8 mouse cellular contexts compared by ENCODE assay signal in the genomic region with DNA sequence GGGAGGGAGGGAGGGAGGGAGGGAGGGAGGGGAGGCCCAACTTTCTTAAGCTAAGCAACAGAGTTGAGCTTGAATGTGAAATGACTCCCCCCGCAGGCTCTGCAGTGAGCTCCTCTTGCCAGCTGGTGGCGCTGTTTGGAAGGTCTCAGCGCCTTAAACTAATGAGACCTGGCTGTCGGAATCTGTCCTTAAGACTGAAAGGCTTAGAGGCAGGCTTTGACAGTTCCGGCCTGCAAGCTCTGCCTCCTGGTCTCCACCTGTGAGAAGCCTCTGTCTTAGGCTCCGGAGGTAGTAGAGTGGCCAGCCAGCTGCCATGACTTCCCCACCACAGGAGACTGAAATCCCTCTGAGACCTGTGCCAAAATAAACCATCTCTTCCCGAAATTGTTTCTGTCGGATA. TPM values are rescaled to one million over a fixed set of nuclear protein-coding genes. Genes with fewer than 3 reads are reported as not detected.
DNase-seq lines count a peak whose midpoint lies in the region; ATAC-seq lines count a peak whose summit lies in the region.

No protein-coding gene starts in this region.

- intact Hi-C loops in gastrocnemius, postnatal 14 days (cut with DNase I; ENCODE audit: low total_unique reads) = loop anchor here (5.0 to 10.0 kb wide), 2 partner anchors 158 to 511 kb away; no protein-coding TSS in a partner anchor

- no peak overlapping the region for H3K9ac ChIP-seq in kidney, embryonic 14.5 days (ENCODE audit: low read depth, low read length)
- no peak overlapping the region for H3K9ac ChIP-seq in liver, embryonic 11.5 days (ENCODE audit: low read depth, low read length)

- ATAC-seq in kidney, embryonic 14.5 days (ENCODE audit: low FRiP score, low TSS enrichment) = peak; percentile 65; the same call in 1 of the 2 replicates
- no peak for ATAC-seq in liver, embryonic 11.5 days (replicated peaks; ENCODE audit: low FRiP score)
- ATAC-seq in megakaryocyte, adult 5-6 weeks (ENCODE audit: poor library complexity, severe bottlenecking) = no peak

- no peaks in the 10 kb centered on the region for H3K36me3 ChIP-seq in kidney, embryonic 14.5 days (ENCODE audit: control insufficient read depth, insufficient read depth, low read length)
- no peaks in the 10 kb centered on the region for H3K36me3 ChIP-seq in liver, embryonic 11.5 days (ENCODE audit: control insufficient read depth, insufficient read depth, low read length)

- 0 out of 2 replicates have a peak, but pooled peaks cover 3% of the 10 kb centered on the region for H3K4me1 ChIP-seq in kidney, embryonic 14.5 days (ENCODE audit: control insufficient read depth, insufficient read depth, low read length)
- H3K4me1 ChIP-seq in liver, embryonic 11.5 days (replicated peaks; ENCODE audit: control insufficient read depth, insufficient read depth, low read length) = peaks cover 13% of the 10 kb centered on the region

- H3K4me2 ChIP-seq in kidney, embryonic 14.5 days (replicated peaks; ENCODE audit: low read depth, low read length) = no peak overlapping the region
- H3K4me2 ChIP-seq in liver, embryonic 11.5 days = no peak overlapping the region

- H3K27me3 ChIP-seq in kidney, embryonic 14.5 days (ENCODE audit: control insufficient read depth, insufficient read depth, low read length) = no peaks in the 10 kb centered on the region
- no peaks in the 10 kb centered on the region for H3K27me3 ChIP-seq in liver, embryonic 11.5 days (replicated peaks; ENCODE audit: control insufficient read depth, insufficient read depth, low read length)

- no peaks in the 10 kb centered on the region for H3K9me3 ChIP-seq in kidney, embryonic 14.5 days (ENCODE audit: control insufficient read depth, low read length)
- H3K9me3 ChIP-seq in liver, embryonic 11.5 days (ENCODE audit: control insufficient read depth, low read length) = no peaks in the 10 kb centered on the region

- H3K27ac ChIP-seq in kidney, embryonic 14.5 days (ENCODE audit: low read depth, low read length) = no peak overlapping the region
- H3K27ac ChIP-seq in liver, embryonic 11.5 days (ENCODE audit: low read depth, low read length) = no peak overlapping the region

- 14% methylated on average over 8 of the region's 8 CpGs for WGBS in kidney, embryonic 14.5 days
- WGBS in liver, embryonic 11.5 days = 24% methylated on average over 8 of the region's 8 CpGs

- no peak overlapping the region for H3K4me3 ChIP-seq in kidney, embryonic 14.5 days (ENCODE audit: low read length)
- H3K4me3 ChIP-seq in liver, embryonic 11.5 days (ENCODE audit: low read depth, low read length) = no peak overlapping the region

- DNase-seq in B cell, adult 2 months = peak; percentile 71
- peak; percentile 84 for DNase-seq in R1 (ENCODE audit: low read depth, low spot score)
- DNase-seq in cerebellum, postnatal 36 days = peak; percentile 78 to 79
- peak; percentile 78 for DNase-seq in gastrocnemius, postnatal 14 days
- DNase-seq in liver, embryonic 11.5 days (ENCODE audit: low spot score) = peak; percentile 73
- DNase-seq in retina, embryonic 14.5 days (ENCODE audit: low spot score) = peak; percentile 80

RNA-seq across cellular contexts. Expression of a gene that starts 16.4 kb away (rescaled TPM):
- total RNA-seq in gastrocnemius, postnatal 14 days (2021) = under 1 TPM in 1 of 2 experiments, not detected in 1; 0.18 TPM
- polyA plus RNA-seq in kidney, embryonic 14.5 days (2014; fragmentation: Nextera tagmentation; extraction: Ambion mirVana) = not detected in 2 replicates
- polyA plus RNA-seq in liver, embryonic 11.5 days (2014; fragmentation: Nextera tagmentation; extraction: Ambion mirVana) = not detected in 2 replicates
- total RNA-seq in megakaryocyte, adult 5-6 weeks (2015) = 3.1 and 3.2 TPM in 2 replicates
- 6.6 and 7.3 TPM in 2 replicates for total RNA-seq in megakaryocyte, adult 5-6 weeks (2017)
